Mouse (Mus musculus) embryonic fibroblast, embryonic 13.5 days (primary cell): ENCODE data around the gene Ifi27.

Experiments
- CTCF ChIP-seq: IDR thresholded peaks from 2 replicates; pipeline ENCODE4 v1.5.1; 2011; ENCODE audit warnings: mild to moderate bottlenecking, control low read depth, low read length, moderate library complexity, borderline replicate concordance; ENCODE audit not compliant: insufficient read depth
- POLR2A ChIP-seq: IDR thresholded peaks from 2 replicates; pipeline ENCODE4 v1.6.1; 2011; ENCODE audit warnings: low read depth, mild to moderate bottlenecking, control low read depth, low read length, moderate library complexity

GRCm38 (mm10) chr12:103476779-103477389 lies 42.9 kb downstream of the Ifi27 start:
- TF ChIP-seq CTCF, result no peak
- no peak for TF ChIP-seq POLR2A
